Mouse (Mus musculus) kidney, embryonic 14.5 days (tissue): Measurements from ENCODE around the gene Sec14l4. TPM values are rescaled to one million over a fixed set of nuclear protein-coding genes. Genes with fewer than 3 reads are reported as not detected.
"Not testable (repeated sequence)": the region's sequence is repeated elsewhere in the genome, so short reads cannot be mapped to it uniquely, and the experiment has no call there.

Source experiments
- ATAC-seq: fragments of 200-750 bp; cut with Nextera tagmentation; 2 replicates; pipeline ENCODE4 v1.8.0; 2017; ENCODE audit warnings: moderate number of reproducible peaks, mild to moderate bottlenecking, moderate TSS enrichment, moderate library complexity; ENCODE audit not compliant: low FRiP score, low TSS enrichment
- H3K27ac ChIP-seq: fragments of 300-500 bp; sonication (generic); 2 replicates; pipeline ENCODE4 v1.5.1; 2014; ENCODE audit warnings: low read depth, mild to moderate bottlenecking, low read length, moderate library complexity, mixed read lengths
- H3K27me3 ChIP-seq: fragments of 300-500 bp; sonication (generic); 2 replicates; pipeline ENCODE4 v1.6.1; 2014; ENCODE audit warnings: mild to moderate bottlenecking, low read length; ENCODE audit not compliant: control insufficient read depth, insufficient read depth
- H3K36me3 ChIP-seq: fragments of 300-500 bp; sonication (generic); 2 replicates; pipeline ENCODE4 v1.6.1; 2014; ENCODE audit warnings: low read length, mixed read lengths; ENCODE audit not compliant: control insufficient read depth, insufficient read depth
- H3K4me1 ChIP-seq: fragments of 300-500 bp; sonication (generic); 2 replicates; pipeline ENCODE4 v1.6.1; 2014; ENCODE audit warnings: low read length, mixed read lengths; ENCODE audit not compliant: control insufficient read depth, insufficient read depth
- H3K4me2 ChIP-seq: fragments of 300-500 bp; sonication (generic); replicated peaks from 2 replicates; pipeline ENCODE4 v1.6.1; 2014; ENCODE audit warnings: low read depth, mild to moderate bottlenecking, low read length
- H3K4me3 ChIP-seq: fragments of 300-500 bp; sonication (generic); 2 replicates; pipeline ENCODE4 v1.5.1; 2014; ENCODE audit warnings: mild to moderate bottlenecking, low read length
- H3K9ac ChIP-seq: fragments of 300-500 bp; sonication (generic); 2 replicates; pipeline ENCODE4 v1.6.1; 2014; ENCODE audit warnings: low read depth, mild to moderate bottlenecking, low read length, moderate library complexity
- H3K9me3 ChIP-seq: fragments of 300-500 bp; sonication (generic); 2 replicates; pipeline ENCODE4 v1.6.1; 2016; ENCODE audit warnings: low read length; ENCODE audit not compliant: control insufficient read depth
- WGBS: fragments of 180-500 bp; shearing (Covaris S2); extraction: QIAGEN DNeasy Blood & Tissue Kit; methylation state at CpG from one replicate; pipeline ENCODE4 v1.1.7; 2014; 5-methylcytosine and 5-hydroxymethylcytosine counted together
- polyA plus RNA-seq: library from polyadenylated mRNA; unstranded; fragments of >200 nt; fragmentation: Nextera tagmentation; extraction: Ambion mirVana; gene quantifications from 2 replicates; pipeline ENCODE4 v1.2.1, GENCODE M21; 2014

The Sec14l4 gene
- polyA plus RNA-seq, 1 experiment from 2014 or later: not detected

DNA sequence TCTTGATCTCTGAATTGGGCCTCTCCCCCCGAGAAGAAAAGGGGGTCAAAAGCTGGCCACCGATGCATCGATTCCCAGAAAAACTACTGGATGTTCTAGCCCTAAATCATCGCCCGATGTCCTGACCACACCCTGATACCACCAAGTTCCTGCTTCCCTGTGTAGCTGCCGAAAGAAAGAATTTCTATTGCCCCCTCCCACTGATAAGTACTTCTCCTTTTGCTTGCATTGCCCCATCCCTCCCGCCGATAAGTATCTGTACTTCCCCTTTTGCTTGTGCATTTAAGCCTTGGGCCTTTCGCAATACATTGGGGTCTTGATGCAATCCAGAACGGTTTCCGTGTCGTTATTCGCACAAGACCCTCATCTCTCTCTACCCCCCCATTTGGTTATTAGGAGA lies 9.2 kb upstream of the Sec14l4 start:
- not testable (repeated sequence) for H3K4me2 ChIP-seq, H3K4me1 ChIP-seq, ATAC-seq, H3K36me3 ChIP-seq, H3K9ac ChIP-seq, H3K27me3 ChIP-seq, H3K4me3 ChIP-seq, H3K9me3 ChIP-seq, H3K27ac ChIP-seq
- 92% methylated on average over 13 of the region's 13 CpGs for WGBS

DNA sequence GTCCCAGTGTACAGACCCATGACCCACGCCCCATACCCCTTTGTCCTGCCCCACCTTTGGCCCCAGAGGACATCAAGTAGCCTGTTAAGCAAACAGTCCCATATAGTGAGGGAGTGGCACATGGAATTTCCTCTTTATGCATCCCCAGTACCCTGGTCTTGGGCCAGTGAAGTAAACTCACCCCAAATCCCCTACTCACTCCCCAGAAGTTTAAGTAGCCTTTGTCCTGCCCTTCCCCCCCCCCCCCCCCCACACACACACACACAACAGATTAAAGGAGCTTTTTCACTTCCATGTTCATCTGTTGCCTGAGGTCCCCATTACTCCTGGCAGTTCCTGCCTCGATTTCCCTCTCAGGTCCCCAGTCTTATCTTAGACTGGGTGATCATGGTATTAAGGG lies 7.9 kb upstream of the Sec14l4 start:
- H3K4me3 ChIP-seq: no peak overlapping the region
- H3K4me2 ChIP-seq: no peak overlapping the region
- H3K4me1 ChIP-seq: no peaks in the 10 kb centered on the region
- H3K27me3 ChIP-seq: no peaks in the 10 kb centered on the region
- ATAC-seq: no peak
- no peaks in the 10 kb centered on the region for H3K36me3 ChIP-seq
- H3K9me3 ChIP-seq: no peaks in the 10 kb centered on the region
- H3K9ac ChIP-seq: no peak overlapping the region
- H3K27ac ChIP-seq: no peak overlapping the region
- 81% methylated on average over 2 of the region's 2 CpGs for WGBS

- 72% methylated on average over 8 of the region's 8 CpGs for WGBS
- ATAC-seq: no peak
- Histone ChIP-seq H3K9me3 (no peaks in the 10 kb centered on the region), H3K4me3 (no peak overlapping the region), H3K9ac (no peak overlapping the region), H3K36me3 (no peaks in the 10 kb centered on the region), H3K4me2 (no peak overlapping the region), H3K27ac (no peak overlapping the region), H3K27me3 (peaks cover 5% of the 10 kb centered on the region; the same call in 1 of the 2 replicates), H3K4me1 (no peaks in the 10 kb centered on the region)
These were observed 4.2 kb upstream of the Sec14l4 start for GRCm38 (mm10) chr11:4027066-4027465.

GRCm38 (mm10) chr11:4027561-4028334 lies 3.5 kb upstream of the Sec14l4 start:
- Histone ChIP-seq H3K4me1 (no peaks in the 10 kb centered on the region), H3K27ac (no peak overlapping the region), H3K4me2 (no peak overlapping the region), H3K9ac (no peak overlapping the region), H3K27me3 (peaks cover 5% of the 10 kb centered on the region; the same call in 1 of the 2 replicates), H3K9me3 (no peaks in the 10 kb centered on the region), H3K4me3 (no peak overlapping the region), H3K36me3 (no peaks in the 10 kb centered on the region)
- ATAC-seq: no peak
- 80% methylated on average over 9 of the region's 9 CpGs for WGBS

- no peak overlapping the region for H3K9ac ChIP-seq
- H3K9me3 ChIP-seq: no peaks in the 10 kb centered on the region
- peaks cover 5% of the 10 kb centered on the region; the same call in 1 of the 2 replicates for H3K27me3 ChIP-seq
- H3K4me3 ChIP-seq: no peak overlapping the region
- H3K36me3 ChIP-seq: no peaks in the 10 kb centered on the region
- WGBS: 72% methylated on average over 4 of the region's 4 CpGs
- H3K4me2 ChIP-seq: no peak overlapping the region
- H3K27ac ChIP-seq: no peak overlapping the region
- no peak for ATAC-seq
- H3K4me1 ChIP-seq: no peaks in the 10 kb centered on the region
These were observed 1.9 kb upstream of the Sec14l4 start for GRCm38 (mm10) chr11:4029343-4029742.

- Histone ChIP-seq H3K9ac (no peak overlapping the region), H3K4me2 (no peak overlapping the region), H3K4me3 (no peak overlapping the region), H3K9me3 (no peaks in the 10 kb centered on the region), H3K36me3 (no peaks in the 10 kb centered on the region), H3K4me1 (no peaks in the 10 kb centered on the region), H3K27me3 (peaks cover 5% of the 10 kb centered on the region; the same call in 1 of the 2 replicates), H3K27ac (no peak overlapping the region)
- WGBS: 42% methylated on average over 12 of the region's 12 CpGs
- ATAC-seq: no peak
These were observed 699 bp downstream of the Sec14l4 start for GRCm38 (mm10) chr11:4031961-4032360.

DNA sequence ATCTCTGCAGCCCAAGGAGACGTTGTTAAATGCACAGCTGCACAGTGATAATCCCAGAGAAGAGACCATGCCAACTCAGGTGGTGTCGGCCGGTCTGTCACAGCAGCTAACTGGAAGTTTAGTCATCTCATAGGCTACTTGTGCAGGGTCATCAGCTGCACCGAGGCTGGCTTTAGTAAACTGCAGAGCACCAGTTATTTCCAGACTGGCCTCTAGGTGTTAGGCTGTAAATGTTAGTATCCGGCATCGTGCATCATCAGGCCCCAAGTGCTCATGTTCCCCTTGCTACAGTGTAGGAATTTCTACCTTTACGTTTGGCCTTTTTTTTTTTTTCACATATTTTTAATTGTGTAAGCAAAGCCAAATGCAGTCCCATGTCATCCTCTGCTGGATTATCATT lies 2.2 kb downstream of the Sec14l4 start:
- peaks cover 5% of the 10 kb centered on the region; the same call in 1 of the 2 replicates for H3K27me3 ChIP-seq
- H3K4me1 ChIP-seq: no peaks in the 10 kb centered on the region
- 52% methylated on average over 7 of the region's 7 CpGs for WGBS
- H3K4me3 ChIP-seq: no peak overlapping the region
- no peak overlapping the region for H3K9ac ChIP-seq
- H3K27ac ChIP-seq: no peak overlapping the region
- ATAC-seq: no peak
- no peaks in the 10 kb centered on the region for H3K36me3 ChIP-seq
- no peaks in the 10 kb centered on the region for H3K9me3 ChIP-seq
- H3K4me2 ChIP-seq: no peak overlapping the region

DNA sequence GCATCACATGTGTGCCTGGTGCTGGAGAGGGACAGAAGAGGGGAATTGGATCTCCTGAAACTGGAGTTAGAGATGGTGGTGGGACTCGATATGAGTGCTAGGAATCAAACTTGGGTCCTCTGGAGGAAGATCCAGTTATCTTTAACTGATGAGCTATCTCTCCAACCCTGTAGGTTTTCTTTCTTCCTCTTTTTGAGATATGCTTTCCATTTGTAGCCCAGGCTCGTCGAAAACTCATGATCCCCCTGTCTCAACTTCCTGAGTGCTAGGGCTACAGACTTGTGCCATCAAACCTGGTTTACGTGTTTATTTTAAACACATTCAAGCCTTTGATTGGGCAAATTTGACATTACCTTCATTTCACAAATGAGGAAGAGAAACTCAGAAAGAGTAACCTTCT lies 2.9 kb downstream of the Sec14l4 start:
- no peak for ATAC-seq

DNA sequence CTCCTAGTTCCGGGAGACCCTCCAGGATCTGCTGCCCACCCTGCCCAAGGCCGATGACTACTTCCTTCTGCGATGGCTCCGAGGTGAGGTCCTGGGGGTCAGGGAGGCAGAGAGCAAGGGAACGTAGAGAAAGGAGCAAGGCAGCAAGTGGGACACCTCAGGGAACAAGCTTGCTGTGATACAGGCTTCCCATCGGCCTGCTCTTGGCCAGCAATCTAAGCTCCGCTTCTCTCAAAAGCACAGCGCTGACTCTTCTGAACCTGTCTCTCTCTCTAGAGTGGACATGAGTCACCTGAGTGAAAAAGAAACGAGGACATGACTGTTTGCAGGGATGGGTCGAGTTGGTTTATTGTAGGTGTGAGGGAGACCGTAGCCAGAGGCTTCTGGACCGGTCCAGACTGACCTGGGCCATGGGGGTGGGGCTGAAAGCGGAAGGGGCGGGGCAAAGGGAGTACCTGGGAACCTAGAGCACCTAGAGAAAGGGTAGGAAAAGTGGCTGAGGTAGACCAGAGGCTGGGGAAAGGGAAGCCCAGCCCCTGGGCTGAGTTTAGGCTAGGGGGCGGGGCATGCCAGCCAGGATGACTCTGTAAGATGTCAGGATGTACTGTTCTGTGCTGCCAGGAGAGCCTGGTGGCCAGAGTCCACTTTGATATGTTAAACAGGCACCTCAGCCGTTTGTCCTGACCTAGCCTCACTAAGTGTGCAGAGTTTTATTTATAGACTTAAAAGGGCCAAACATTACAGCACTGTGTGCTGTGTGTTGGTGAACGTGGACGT lies 4.0 kb downstream of the Sec14l4 start:
- 63% methylated on average over 18 of the region's 18 CpGs for WGBS
- no peak overlapping the region for H3K27ac ChIP-seq
- H3K36me3 ChIP-seq: no peaks in the 10 kb centered on the region
- ATAC-seq: no peak
- H3K4me1 ChIP-seq: no peaks in the 10 kb centered on the region
- H3K9me3 ChIP-seq: no peaks in the 10 kb centered on the region
- peaks cover 5% of the 10 kb centered on the region; the same call in 1 of the 2 replicates for H3K27me3 ChIP-seq
- H3K4me2 ChIP-seq: no peak overlapping the region
- no peak overlapping the region for H3K9ac ChIP-seq
- H3K4me3 ChIP-seq: no peak overlapping the region

More for the DNA sequence above, 2.9 kb downstream of the Sec14l4 start:
- Histone ChIP-seq H3K36me3 (no peaks in the 10 kb centered on the region), H3K9me3 (no peaks in the 10 kb centered on the region), H3K27me3 (peaks cover 5% of the 10 kb centered on the region; the same call in 1 of the 2 replicates), H3K4me1 (no peaks in the 10 kb centered on the region), H3K4me2 (no peak overlapping the region), H3K9ac (no peak overlapping the region), H3K27ac (no peak overlapping the region), H3K4me3 (no peak overlapping the region)
- WGBS: 92% methylated on average over 4 of the region's 4 CpGs
